Mouse (Mus musculus) ES-E14 (cell line): ENCODE data around the gene Mcam.

Experiments used
- HCFC1 ChIP-seq: IDR thresholded peaks from 2 replicates; pipeline ENCODE4 v1.6.1; 2012; ENCODE audit warnings: low read length, inconsistent platforms, borderline replicate concordance; ENCODE audit not compliant: insufficient read depth
- MAFK ChIP-seq: IDR thresholded peaks from 2 replicates; pipeline ENCODE4 v1.6.1; 2014; ENCODE audit warnings: mild to moderate bottlenecking, low read depth, low read length, inconsistent platforms; ENCODE audit not compliant: insufficient read depth

DNA sequence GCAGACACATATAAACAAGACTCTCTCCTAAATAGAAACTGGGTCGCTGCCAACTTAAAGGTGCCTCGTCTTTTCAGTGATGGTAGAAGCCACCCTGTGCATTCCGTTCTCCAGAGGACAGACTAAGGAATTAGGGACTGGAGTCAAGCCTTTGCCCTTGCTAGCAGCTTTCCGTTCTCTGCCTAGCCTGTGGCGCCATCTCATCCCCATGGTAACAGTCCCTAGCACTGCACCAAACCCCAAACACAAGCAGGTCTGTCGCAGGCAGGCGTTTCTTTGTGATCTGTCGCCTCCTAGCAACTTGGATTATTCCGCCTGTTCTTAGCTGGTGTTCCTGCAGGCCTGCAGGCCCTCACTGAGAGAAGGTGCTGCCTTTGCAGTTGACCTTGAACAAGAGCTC, 37.7 kb upstream of the Mcam start:
- TF ChIP-seq MAFK (no peak), HCFC1 (no peak)
